Mouse (Mus musculus): ENCODE measurements around the gene Defb30.

The Defb30 gene

GRCm38 (mm10) chr14:63049910-63050370, at the start of gene Defb30:
Gene Defb30 (minus strand): TSS chr14:63049960.
- in situ Hi-C loops (cut with MboI, MseI), result no loop called here

- in situ Hi-C loops (cut with MboI, MseI), result loop anchor here (5.0 kb wide), 1 partner anchor 305 kb away; no protein-coding TSS in a partner anchor
Observed at GRCm38 (mm10) chr14:63067708-63068107, 17.9 kb upstream of the Defb30 start.

- in situ Hi-C loops (cut with MboI, MseI), result loop anchor here (5.0 kb wide), 1 partner anchor 306 kb away; no protein-coding TSS in a partner anchor
Observed at GRCm38 (mm10) chr14:63066630-63067310, 17.0 kb upstream of the Defb30 start.

GRCm38 (mm10) chr14:63065391-63065790, 15.6 kb upstream of the Defb30 start:
- in situ Hi-C loops (cut with MboI, MseI), result loop anchor here (5.0 kb wide), 1 partner anchor 307 kb away; no protein-coding TSS in a partner anchor

GRCm38 (mm10) chr14:63062184-63062583, 12.4 kb upstream of the Defb30 start:
- in situ Hi-C loops (cut with MboI, MseI), result no loop called here

- in situ Hi-C loops (cut with MboI, MseI), result no loop called here
Observed at GRCm38 (mm10) chr14:63060361-63060760, 10.6 kb upstream of the Defb30 start.

- in situ Hi-C loops (cut with MboI, MseI), result no loop called here
Observed at GRCm38 (mm10) chr14:63054729-63055128, 5.0 kb upstream of the Defb30 start.

GRCm38 (mm10) chr14:63050769-63051168, 1.0 kb upstream of the Defb30 start:
- in situ Hi-C loops (cut with MboI, MseI), result no loop called here

- in situ Hi-C loops (cut with MboI, MseI), result no loop called here
Observed at GRCm38 (mm10) chr14:63046691-63047090, 3.1 kb downstream of the Defb30 start, which contains the start of gene Defb42. Gene Defb42 (plus strand): TSS chr14:63046991.

GRCm38 (mm10) chr14:63020524-63021156, 29.1 kb downstream of the Defb30 start:
- in situ Hi-C loops (cut with MboI, MseI), result loop anchor here (5.0 kb wide), 1 partner anchor 1733 kb away; no protein-coding TSS in a partner anchor

- in situ Hi-C loops (cut with MboI, MseI), result no loop called here
Observed at GRCm38 (mm10) chr14:63014667-63015066, 35.1 kb downstream of the Defb30 start.

GRCm38 (mm10) chr14:63013082-63013481, 36.7 kb downstream of the Defb30 start:
- in situ Hi-C loops (cut with MboI, MseI), result no loop called here

GRCm38 (mm10) chr14:63011471-63011870, 38.3 kb downstream of the Defb30 start, which contains the start of gene Defb43:
Gene Defb43 (plus strand): TSS chr14:63011771.
- in situ Hi-C loops (cut with MboI, MseI), result no loop called here

GRCm38 (mm10) chr14:63002588-63002987, 47.2 kb downstream of the Defb30 start:
- in situ Hi-C loops (cut with MboI, MseI), result no loop called here

- in situ Hi-C loops (cut with MboI, MseI), result no loop called here
Observed at GRCm38 (mm10) chr14:62998977-62999376, 50.8 kb downstream of the Defb30 start.

- in situ Hi-C loops (cut with MboI, MseI), result no loop called here
Observed at GRCm38 (mm10) chr14:62997777-62998176, 52.0 kb downstream of the Defb30 start, which contains the start of gene Defb47. Gene Defb47 (plus strand): TSS chr14:62998077.

GRCm38 (mm10) chr14:62991849-62992510, 57.8 kb downstream of the Defb30 start:
- in situ Hi-C loops (cut with MboI, MseI), result no loop called here

GRCm38 (mm10) chr14:62991271-62991670, 58.5 kb downstream of the Defb30 start:
- in situ Hi-C loops (cut with MboI, MseI), result no loop called here

- in situ Hi-C loops (cut with MboI, MseI), result no loop called here
Observed at GRCm38 (mm10) chr14:62984410-62984809, 65.3 kb downstream of the Defb30 start, which contains the start of gene Defb48. Gene Defb48 (minus strand): TSS chr14:62984510.
